Mouse (Mus musculus) T-helper 2 cell (primary cell): ENCODE results near the gene Zfp36l1.

Experiments
- in situ Hi-C: fragments of 300-600 bp; cut with MboI, MseI; formaldehyde crosslinking; loops from one replicate; pipeline ENCODE4 v1.15.1; 2025; ENCODE audit warnings: high pct_unique_total_duplicates

The Zfp36l1 gene

DNA sequence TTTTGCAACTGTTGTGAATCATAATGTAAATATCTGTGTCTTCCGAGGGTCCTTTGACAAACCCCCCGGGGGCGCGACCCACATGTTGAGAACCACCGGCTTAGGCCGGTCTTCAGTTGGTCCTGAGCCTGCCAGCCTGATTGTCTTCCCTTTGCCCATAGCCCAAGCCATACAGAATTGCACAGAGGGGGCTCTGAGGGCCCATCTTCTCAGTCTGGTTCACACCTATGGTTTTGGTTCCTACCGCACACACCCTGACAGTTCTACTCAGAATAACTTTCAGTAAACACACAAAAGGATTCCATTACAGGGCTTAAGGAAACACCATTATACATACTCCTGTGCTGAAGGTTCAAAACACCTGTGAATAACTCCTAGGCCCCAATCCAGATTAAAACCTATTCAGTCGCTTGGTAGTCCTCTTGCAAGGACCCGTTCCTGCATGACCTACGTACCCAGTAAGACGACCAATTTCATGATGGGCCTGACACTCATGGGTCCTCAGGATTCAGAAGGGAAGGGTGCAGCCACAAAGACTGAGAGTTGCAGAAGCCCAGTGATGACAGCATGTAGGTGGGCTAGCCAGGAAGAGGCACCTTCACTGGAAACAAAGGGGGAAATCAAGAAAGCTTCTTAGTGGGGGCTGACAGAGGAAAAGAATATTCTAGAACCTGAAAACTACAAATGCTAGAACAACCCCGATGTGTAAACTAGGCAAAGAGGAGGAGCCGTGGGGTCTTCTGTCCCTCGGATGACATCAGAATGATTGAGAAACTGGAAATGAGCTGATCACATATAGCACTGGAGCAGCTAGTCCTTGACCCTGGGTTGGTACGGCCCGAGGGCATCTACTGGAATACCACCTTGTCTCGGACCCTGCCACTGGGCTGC is 18.8 kb upstream of the Zfp36l1 start:
- in situ Hi-C loops = no loop called here

DNA sequence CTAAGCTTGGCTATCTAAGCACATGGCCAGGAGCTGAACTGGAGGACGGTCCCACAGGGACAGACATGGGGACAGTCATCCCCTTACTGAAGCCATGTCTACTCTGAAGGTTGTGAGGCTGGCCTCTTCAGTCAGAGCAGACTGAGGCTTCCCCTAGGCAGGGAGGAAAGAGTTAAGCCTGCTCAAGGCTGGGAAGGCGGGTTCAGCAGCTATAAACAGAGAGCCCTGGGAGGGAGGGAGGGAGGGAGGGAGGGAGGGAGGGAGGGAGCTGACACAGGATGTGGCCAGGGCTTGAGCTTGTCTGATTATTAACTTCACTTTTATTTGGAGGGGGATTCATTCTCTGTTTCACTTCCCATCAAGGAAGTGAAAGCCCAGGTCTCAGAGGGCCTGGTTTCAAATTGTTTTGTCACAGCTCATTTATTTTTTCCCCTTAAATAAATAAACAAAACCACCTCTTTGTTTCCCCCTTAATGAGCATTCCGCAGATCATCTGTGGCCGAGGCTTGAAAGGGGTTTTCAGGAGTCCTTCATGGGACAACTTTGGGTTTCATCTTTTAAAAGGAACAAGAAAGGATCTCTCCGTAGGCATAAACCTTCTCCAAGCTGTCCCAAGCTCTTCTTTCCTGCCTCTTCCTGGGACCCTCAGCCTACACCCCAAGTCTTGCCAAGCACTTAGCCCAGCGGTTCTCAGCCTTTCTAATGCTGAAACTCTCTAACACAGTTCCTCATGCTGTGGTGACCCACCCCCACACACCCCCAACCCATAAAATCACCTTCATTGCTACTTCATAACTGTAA is 17.9 kb upstream of the Zfp36l1 start:
- in situ Hi-C loops = no loop called here

DNA sequence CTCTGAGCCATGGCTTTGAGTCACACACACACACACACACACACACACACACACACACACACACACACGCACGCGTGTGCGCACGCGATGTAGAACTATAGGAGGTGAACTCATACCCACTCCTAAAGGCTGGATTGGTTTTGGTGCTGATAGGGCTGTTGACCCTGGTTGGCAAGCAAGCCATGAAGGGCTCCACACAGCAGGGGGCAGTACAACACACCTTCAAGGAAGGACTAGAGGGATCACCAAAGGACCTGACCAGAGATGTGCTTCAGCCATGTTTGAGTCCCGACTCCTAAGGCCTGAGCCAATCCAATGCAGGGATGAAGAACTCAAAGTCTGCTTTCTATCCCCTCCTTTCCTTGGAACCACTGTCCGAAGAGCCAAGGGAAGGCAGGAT is 16.7 kb upstream of the Zfp36l1 start:
- in situ Hi-C loops = loop anchor here (5.0 kb wide), 1 partner anchor 517 kb away; no protein-coding TSS in a partner anchor

DNA sequence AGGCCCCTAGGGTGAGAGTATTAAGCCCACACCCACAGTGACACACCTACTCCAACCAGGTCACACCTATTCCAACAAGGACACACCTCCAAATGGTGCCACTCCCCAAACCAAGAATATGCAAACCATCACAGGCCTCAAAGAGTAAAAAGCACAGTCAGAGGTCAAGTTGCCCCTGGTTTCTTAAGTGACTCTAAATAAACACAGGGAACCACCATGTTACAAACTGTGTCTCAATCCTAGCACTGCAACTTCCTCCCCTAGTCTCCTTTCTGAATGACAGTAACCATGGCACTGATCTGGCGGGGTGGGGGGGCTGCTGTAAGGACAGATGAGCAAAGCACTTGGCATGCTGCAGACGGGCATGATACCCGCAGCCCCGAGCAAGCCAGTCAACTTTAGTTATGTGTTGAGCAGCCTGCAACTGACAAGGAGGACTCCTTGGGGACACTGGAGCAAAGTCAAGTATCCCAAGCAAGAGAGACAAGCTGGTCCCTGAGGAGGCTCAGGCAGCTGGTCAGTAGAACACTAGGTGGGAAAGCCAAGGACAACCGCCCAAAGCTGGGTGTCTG is 14.5 kb upstream of the Zfp36l1 start:
- in situ Hi-C loops = loop anchor here (5.0 kb wide), 1 partner anchor 515 kb away; no protein-coding TSS in a partner anchor

DNA sequence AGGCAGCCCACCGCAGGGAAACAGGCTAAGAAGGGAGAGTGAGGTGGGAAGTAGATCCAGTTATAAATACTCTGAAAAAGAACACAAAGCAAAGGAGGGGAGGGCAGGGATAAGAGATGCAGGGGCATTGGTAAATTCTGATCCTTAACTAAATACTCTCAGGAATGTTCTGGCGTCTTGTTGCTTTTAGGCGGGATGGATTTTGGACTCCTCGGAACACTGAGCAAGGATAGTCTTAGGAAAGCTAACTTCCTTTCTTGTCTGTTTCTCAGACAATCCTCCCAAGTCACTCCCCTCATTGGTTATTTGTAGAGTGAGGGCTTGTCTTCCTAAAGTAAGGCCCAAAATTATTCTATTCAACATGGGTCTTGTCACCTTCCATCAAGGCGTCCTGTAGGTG is 12.5 kb upstream of the Zfp36l1 start:
- in situ Hi-C loops = loop anchor here (5.0 kb wide), 1 partner anchor 513 kb away; no protein-coding TSS in a partner anchor

DNA sequence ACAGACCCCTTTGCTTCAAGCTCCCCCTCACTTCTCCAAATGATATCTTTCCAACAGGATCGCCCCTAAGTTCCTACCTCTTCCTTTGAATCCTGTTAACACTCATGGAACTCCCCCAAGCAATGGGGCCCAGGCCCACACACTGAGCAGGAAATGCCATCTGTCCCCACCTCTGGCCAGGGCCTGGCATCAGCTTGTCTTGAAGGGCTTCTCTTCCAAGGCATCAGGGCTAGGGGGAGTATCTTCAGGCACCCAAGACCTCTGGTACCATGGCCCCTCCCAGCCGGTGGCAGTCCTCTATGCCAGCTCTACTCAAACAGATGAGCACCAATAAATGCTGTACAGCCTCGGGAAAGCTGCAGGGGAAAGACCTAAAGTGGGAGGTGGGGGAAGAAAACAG is 11.9 kb upstream of the Zfp36l1 start:
- in situ Hi-C loops = loop anchor here (5.0 kb wide), 1 partner anchor 512 kb away; no protein-coding TSS in a partner anchor

DNA sequence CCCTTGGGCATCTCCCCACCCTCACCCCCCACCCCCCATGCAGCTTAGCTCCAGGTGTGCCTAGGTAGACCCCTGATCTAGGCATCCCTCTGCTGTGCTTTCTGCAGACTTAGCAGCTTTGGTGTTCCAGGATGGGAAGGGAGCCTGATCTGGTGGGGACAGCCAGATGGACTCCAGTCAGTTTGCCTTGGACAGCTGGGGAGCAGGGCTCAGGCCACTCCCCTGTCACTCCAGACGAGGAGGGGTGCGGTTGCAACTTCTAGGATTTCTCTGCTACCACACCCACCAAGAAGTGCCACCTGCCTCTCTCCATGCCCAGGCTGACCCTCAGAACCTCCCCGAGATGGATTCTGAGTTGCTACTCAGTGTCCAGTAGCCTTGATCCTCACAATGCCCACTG is 11.4 kb upstream of the Zfp36l1 start:
- in situ Hi-C loops = no loop called here

DNA sequence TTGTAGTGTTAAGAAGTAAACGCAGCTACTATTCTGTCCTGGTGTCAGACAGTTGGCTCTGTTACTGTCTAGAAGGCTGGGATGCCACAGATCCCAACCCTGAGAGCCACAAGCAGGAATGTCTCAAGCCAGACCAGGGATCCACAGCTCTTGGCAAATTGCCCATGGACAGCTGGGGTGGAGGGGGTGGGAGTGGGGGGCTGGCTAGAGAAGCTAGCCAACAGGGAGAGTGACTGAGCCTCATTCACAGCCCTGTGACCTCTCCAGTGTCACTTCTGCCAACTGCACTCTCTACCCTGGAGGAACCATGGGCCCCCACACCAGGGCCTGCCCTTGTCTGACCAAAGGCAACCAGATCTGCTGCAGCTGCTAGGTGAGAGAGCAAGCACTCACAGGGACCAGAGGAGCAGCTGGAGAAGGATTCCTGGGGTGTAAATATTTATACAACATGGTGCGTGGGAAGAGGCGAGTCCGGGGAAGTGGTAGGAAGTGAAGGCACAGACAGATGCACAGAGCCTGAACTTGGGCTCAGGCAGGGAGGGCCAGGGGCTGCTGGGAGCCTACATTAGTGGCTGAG is 10.5 kb upstream of the Zfp36l1 start:
- in situ Hi-C loops = no loop called here

DNA sequence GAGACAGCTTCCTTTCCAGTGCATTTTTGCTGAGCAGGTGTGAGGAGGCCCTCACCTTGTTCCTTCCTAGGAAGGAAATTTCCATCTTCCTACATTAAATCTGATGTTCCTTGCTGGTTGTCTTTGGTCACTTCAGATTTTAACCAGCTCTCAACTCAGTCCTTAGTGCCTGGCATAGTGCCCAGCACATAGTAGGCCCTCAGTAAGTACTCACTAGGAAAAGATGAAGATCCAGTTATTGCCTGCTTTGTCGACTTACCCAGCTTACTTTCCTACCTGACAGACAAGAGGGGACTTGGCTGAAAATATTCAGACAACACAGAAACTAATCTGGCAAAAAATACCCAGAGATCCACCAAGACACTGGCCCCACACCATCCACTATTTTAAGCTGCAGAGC is 8.6 kb upstream of the Zfp36l1 start:
- in situ Hi-C loops = no loop called here

DNA sequence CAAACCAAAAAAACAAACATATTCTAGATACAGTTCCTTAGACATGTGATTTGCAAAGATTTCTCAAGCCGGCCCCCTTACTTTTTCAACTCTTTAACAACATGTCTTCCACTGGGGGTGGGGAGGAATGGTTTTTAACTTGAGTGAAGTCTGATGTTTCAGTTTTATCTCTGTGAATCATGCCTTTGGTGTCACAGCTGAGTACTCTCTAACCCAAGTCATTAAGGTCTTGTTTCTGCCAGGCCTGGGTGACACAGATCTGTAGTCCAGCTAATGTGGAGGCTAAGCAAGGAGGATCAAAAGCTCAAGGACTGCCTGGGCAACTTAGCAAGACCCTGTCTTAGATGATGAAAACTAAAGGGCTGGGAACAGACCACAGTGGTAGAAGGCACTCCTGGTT is 5.8 kb upstream of the Zfp36l1 start:
- in situ Hi-C loops = loop anchor here (10.0 kb wide), 1 partner anchor 474 kb away; no protein-coding TSS in a partner anchor

DNA sequence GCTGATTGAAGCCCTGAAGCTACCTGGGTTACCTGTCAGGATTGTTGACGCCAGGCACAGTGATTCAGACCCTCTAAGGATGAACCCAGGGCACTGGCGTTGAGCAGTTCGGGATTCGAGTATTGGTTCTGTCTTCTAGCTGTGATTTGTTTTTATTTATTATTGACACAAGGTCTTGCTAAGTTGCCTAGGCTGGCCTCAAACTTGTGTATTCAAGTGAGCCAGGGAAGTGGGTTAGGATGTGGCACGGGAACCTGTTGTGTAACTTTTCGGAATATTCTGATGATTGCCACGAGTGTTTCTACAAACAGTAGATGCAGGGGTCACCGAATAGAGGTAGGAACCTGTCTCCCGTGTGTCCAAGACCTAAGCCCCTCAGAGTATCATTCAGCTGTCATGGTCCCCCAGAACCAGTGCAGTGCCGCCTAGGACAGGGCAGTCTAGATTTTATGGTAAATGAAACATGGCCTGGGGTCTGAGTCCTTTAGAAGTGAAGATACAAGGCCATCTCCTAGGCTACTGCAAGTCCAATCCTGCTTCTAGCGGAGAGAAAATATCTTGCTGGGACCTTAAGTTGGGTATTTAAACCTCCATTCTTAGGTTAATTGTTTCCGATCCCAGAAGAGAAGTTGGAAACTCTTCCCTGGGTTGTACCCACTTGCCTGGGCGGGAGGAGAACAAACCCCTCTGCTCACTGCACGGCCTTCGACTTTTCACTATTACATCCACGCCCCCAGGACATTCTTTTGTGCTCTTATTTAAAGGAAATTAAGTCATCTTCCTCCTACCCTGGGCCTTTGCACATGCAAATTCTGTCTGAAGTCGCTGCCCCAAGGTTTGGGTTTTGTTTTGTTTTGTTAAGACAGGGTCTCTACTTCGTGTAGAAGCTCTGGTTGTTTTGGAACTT is 3.6 kb upstream of the Zfp36l1 start:
- in situ Hi-C loops = loop anchor here (10.0 kb wide), 1 partner anchor 472 kb away; no protein-coding TSS in a partner anchor

DNA sequence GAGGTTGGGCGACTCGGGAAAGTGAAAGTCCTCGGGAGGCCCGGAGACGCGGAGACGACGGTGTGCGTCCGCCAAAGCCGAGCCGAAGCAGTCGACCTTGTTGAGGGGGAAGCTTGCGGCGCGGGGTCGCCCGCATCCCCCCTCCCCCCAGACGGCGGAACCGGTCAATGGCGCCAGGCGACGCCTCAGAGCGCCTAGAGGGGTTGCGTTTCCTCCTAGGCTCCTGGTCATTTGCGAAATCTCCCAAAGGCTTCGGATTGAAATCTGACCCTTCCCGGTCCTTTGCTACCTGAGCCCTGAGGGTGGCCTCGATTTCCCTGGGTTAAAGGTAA is 3.0 kb upstream of the Zfp36l1 start:
- in situ Hi-C loops = loop anchor here (10.0 kb wide), 1 partner anchor 471 kb away; no protein-coding TSS in a partner anchor

DNA sequence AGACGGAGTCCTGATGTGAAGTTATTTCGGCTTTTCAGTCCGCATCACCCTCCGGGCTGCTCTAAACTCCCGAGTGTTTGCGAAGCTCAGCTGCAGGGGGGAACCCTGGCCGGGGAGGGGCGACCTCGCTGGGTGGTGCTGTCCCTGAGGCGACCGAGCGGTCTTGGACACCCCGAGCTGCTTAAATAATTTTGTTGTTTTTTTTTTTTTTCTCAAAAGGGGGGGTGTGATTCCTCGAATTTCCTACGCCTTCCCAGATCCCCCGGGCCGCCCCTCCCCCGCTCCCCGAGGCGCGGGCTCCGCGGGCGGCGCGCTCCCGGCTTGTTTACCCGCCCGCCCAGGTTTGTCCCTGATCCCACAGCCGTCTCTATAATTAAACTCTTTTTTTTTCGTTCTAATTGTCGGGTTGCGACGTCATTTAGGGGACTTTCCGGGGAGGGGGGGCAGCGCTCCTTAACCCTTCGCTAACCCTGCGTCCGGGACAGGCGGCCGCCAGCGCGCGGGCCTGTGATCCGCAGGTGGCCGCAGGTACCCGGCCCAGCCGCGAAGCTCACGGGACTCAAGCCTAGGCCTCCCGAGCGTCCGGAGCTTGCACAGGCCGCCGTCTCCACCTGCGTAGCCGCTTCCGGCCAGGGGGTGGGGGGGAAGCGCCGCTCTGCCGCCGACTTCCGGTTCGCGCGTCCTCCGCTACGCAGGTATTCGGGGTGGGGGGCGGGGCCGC is 2.5 kb upstream of the Zfp36l1 start:
- in situ Hi-C loops = loop anchor here (10.0 kb wide), 1 partner anchor 471 kb away; no protein-coding TSS in a partner anchor

DNA sequence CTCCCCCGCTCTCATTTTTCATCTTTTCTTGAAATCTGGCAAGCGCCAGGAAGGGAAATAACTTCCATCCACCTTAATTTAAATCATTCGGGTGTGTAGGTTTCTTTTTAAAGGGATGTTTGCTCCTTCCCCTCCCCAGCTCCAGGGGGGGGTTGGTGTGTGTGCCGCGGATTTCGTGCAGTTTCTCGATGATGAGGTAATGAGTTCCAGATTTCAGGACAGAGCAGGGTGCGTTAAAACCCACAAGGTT is 2.0 kb upstream of the Zfp36l1 start:
- in situ Hi-C loops = loop anchor here (10.0 kb wide), 1 partner anchor 470 kb away; no protein-coding TSS in a partner anchor

DNA sequence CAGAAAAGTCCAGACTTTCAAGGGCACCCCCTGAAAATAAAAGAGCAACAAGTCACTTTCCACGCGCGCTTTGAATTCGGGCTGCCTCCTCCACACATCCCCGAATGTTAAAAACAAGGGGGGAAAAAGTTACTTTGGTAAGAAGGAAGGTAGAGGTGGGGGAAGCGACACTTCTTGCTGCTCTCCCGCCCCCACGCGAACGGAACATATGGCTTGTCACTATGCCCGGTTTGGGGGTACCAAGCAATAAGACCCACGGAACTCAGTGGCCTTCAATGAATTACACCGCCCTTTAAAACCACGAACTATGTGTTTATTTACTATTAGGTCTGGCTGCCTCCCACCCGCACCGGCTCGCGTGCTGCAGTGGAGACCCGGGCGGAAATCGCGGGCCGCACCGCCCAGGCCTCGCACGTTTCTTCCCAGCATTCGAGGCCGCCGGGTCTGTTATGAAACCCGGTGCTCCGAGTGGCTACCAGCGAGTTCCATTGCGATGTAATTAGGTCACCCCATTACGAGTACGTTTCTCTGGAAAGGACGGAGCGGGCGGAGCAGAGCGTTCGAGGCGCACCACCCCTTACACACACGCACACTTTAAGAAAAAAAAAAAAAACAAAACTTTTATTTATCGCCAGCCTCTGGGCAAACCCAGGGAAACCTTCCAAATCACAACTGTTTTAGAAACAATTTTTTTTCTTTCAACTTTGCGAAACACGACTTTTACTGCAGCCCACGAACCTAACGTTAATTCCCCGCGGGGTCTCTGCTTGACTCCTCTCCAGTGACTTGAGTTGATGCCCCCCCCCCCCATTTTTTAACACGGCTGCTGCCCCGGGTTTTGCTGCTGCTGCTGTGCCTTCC is 1.4 kb upstream of the Zfp36l1 start:
- in situ Hi-C loops = loop anchor here (10.0 kb wide), 1 partner anchor 469 kb away; no protein-coding TSS in a partner anchor

DNA sequence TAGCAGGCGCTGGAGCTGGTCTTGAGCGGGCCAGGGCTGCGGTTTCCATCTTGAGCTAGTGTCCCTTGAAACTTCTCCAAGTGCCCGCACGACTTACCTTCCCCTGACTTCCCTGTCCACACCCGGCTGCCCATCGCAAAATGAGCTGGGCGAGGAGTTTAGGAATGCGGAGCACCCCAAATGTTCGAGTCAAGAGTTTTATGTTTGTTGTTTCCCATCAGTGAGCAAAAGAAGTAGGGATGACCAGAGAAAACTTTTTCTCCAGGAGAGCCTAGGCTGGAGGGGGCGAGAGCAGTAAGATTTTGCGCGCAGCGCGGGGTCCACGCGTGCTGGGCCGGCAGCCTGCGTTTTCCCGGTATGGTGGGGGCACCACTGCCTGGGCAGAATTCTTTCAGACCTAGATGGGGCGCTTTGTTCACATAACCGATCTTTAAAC is 791 bp upstream of the Zfp36l1 start:
- in situ Hi-C loops = loop anchor here (10.0 kb wide), 1 partner anchor 469 kb away; no protein-coding TSS in a partner anchor

DNA sequence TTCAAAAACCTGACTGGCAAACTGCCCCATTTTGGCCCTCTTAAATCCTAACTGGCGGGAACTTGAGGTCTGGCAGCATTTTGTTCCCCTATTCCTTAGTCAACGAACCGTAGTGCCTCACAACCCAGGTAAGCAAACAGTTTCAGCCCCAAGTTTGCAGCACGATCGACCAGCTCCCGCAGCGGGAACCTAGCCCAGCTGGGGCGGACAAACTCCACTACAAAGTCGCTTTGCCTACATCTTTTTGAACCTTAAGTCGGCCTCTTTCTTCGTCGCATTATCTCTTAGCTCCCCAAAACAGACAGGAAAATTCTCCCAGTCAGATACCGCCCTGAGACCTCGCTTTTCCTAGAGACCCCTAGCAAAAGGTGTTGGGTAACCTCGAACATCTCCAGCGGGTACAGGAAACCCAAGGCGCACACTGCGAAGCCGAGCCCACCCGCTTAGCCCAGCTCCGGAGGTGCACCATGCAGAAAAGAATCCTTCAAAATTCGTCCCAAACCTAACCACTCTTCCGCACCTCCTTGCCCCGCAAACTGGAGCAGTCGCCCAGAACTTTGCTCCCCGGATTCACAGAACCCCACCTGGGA is 647 bp downstream of the Zfp36l1 start:
- in situ Hi-C loops = loop anchor here (10.0 kb wide), 1 partner anchor 467 kb away; no protein-coding TSS in a partner anchor
